Mouse (Mus musculus): ENCODE data around the gene Arid1b. TPM values are rescaled to one million over a fixed set of nuclear protein-coding genes. Genes with fewer than 3 reads are reported as not detected.

Arid1b gene
- polyA plus RNA-seq, 1 experiment, result 99.0 TPM

GRCm38 (mm10) chr17:5277137-5277871, 283.2 kb downstream of the Arid1b start:
- Histone ChIP-seq H3K27me3 (ENCODE audit: control insufficient read depth, insufficient read depth, low read length) (no peaks in the 10 kb centered on the region), H3K4me3 (ENCODE audit: control insufficient read depth, insufficient read depth, low read length) (no peak overlapping the region), H3K27ac (ENCODE audit: control insufficient read depth, insufficient read depth, low read length) (peak overlapping the region; percentile 21; the same call in 1 of the 2 replicates), H3K4me1 (replicated peaks; ENCODE audit: control insufficient read depth, insufficient read depth, low read length) (peaks cover 6% of the 10 kb centered on the region; the same call in 1 of the 2 replicates), H3K36me3 (ENCODE audit: control insufficient read depth, insufficient read depth, low read length) (peaks cover 7% of the 10 kb centered on the region)
- no peak for DNase-seq
- no peak for TF ChIP-seq POLR2A (IDR thresholded peaks at IDR 0.05; ENCODE audit: control insufficient read depth, extremely low read depth, insufficient read depth, low read length, poor library complexity)
- TF ChIP-seq CTCF (IDR thresholded peaks at IDR 0.05; ENCODE audit: borderline replicate concordance, control insufficient read depth, extremely low read depth, insufficient read depth, low read length, poor library complexity), result no peak
- 84% methylated on average over 17 of the region's 17 CpGs for WGBS

DNA sequence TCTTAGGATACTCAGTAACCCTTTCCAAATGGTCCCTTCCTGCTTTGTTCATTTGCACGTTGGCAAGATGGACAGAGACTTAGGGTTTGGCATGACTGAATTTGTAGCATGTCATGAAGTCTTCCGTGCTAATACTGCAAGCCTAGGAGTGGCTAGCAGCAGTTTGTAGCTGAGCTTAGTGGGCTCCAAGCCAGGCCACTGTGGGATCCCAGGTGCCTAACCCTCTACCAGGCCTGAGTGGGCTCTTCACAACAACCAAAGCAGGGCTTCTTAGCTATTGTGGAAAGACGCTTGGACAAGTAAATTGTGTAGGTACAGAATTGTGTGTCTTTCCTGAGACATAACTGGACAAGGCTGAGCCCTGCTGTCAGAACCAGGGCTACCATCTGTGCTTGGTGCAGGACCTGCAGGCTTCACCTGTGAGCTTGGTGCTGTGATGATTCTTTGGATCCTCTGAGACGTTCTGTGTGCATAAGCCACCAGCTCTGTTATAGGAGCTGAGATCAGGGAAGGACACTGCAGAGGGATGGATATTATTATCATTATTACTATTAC, 286.4 kb downstream of the Arid1b start:
- no peak for DNase-seq
- no peaks in the 10 kb centered on the region for H3K27me3 ChIP-seq (ENCODE audit: control insufficient read depth, insufficient read depth, low read length)
- H3K36me3 ChIP-seq (ENCODE audit: control insufficient read depth, insufficient read depth, low read length), result peaks cover 11% of the 10 kb centered on the region
- peaks cover 9% of the 10 kb centered on the region; the same call in 1 of the 2 replicates for H3K4me1 ChIP-seq (replicated peaks; ENCODE audit: control insufficient read depth, insufficient read depth, low read length)
- no peak overlapping the region for H3K27ac ChIP-seq (ENCODE audit: control insufficient read depth, insufficient read depth, low read length)
- 80% methylated on average over 4 of the region's 4 CpGs for WGBS
- TF ChIP-seq CTCF (IDR thresholded peaks at IDR 0.05; ENCODE audit: borderline replicate concordance, control insufficient read depth, extremely low read depth, insufficient read depth, low read length, poor library complexity) (no peak), POLR2A (IDR thresholded peaks at IDR 0.05; ENCODE audit: control insufficient read depth, extremely low read depth, insufficient read depth, low read length, poor library complexity) (no peak)
- H3K4me3 ChIP-seq (ENCODE audit: control insufficient read depth, insufficient read depth, low read length), result no peak overlapping the region

DNA sequence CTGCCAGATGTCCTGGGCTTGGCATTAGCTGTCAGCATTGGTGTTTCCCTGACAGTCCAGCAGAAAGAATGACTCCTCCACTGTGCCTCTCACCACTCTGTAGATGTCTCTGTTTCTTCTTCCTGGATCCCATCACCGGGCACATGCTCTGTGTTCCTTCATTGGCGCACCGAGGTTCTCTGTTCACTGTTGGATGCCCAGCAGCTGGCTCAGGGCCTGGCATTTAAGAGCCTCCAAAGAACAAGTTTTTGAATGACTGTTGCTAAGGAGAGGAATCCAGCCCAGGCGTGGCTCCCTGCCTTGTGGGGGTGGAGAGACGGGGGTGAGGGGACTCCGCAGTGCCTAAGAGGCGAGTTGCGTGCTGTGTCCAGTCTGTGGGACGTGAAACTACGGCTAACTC, 290.7 kb downstream of the Arid1b start:
- H3K27me3 ChIP-seq (ENCODE audit: control insufficient read depth, insufficient read depth, low read length), result no peaks in the 10 kb centered on the region
- peaks cover 8% of the 10 kb centered on the region for H3K36me3 ChIP-seq (ENCODE audit: control insufficient read depth, insufficient read depth, low read length)
- DNase-seq, result no peak
- H3K4me3 ChIP-seq (ENCODE audit: control insufficient read depth, insufficient read depth, low read length), result no peak overlapping the region
- H3K27ac ChIP-seq (ENCODE audit: control insufficient read depth, insufficient read depth, low read length), result no peak overlapping the region
- TF ChIP-seq CTCF (IDR thresholded peaks at IDR 0.05; ENCODE audit: borderline replicate concordance, control insufficient read depth, extremely low read depth, insufficient read depth, low read length, poor library complexity) (no peak), POLR2A (IDR thresholded peaks at IDR 0.05; ENCODE audit: control insufficient read depth, extremely low read depth, insufficient read depth, low read length, poor library complexity) (no peak)
- peaks cover 15% of the 10 kb centered on the region for H3K4me1 ChIP-seq (replicated peaks; ENCODE audit: control insufficient read depth, insufficient read depth, low read length)
- 97% methylated on average over 10 of the region's 10 CpGs for WGBS

DNA sequence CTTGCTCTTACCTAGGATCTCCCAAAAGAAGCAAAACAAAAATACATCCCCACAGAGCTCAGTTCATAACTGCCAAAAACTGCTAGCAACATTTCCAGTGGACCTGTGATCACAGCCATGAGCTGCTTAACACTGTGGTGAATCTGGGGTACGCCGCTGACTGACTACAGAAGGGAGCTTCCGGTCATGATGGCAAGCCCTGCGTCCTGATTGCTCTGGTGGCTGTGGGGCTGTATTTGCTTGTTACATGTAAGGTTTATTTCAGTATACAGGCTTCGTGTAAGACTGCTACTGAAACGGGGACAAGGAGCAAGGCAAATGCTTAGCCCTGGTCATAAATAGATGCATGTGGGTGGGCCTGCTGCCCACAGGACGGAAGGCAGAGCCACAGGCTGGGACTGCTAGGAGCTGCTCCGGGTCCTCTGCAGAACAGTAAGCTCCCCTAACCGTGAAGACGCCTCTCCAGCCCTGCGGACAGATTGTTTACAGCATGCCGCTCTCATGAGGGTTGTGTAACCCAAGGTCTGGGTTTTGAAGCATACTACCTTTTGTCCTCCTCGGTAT, 291.8 kb downstream of the Arid1b start:
- Histone ChIP-seq H3K4me3 (ENCODE audit: control insufficient read depth, insufficient read depth, low read length) (no peak overlapping the region), H3K27me3 (ENCODE audit: control insufficient read depth, insufficient read depth, low read length) (no peaks in the 10 kb centered on the region), H3K27ac (ENCODE audit: control insufficient read depth, insufficient read depth, low read length) (no peak overlapping the region), H3K4me1 (replicated peaks; ENCODE audit: control insufficient read depth, insufficient read depth, low read length) (peaks cover 15% of the 10 kb centered on the region), H3K36me3 (ENCODE audit: control insufficient read depth, insufficient read depth, low read length) (peaks cover 7% of the 10 kb centered on the region)
- 71% methylated on average over 13 of the region's 13 CpGs for WGBS
- TF ChIP-seq POLR2A (IDR thresholded peaks at IDR 0.05; ENCODE audit: control insufficient read depth, extremely low read depth, insufficient read depth, low read length, poor library complexity) (no peak), CTCF (IDR thresholded peaks at IDR 0.05; ENCODE audit: borderline replicate concordance, control insufficient read depth, extremely low read depth, insufficient read depth, low read length, poor library complexity) (no peak)
- no peak for DNase-seq

DNA sequence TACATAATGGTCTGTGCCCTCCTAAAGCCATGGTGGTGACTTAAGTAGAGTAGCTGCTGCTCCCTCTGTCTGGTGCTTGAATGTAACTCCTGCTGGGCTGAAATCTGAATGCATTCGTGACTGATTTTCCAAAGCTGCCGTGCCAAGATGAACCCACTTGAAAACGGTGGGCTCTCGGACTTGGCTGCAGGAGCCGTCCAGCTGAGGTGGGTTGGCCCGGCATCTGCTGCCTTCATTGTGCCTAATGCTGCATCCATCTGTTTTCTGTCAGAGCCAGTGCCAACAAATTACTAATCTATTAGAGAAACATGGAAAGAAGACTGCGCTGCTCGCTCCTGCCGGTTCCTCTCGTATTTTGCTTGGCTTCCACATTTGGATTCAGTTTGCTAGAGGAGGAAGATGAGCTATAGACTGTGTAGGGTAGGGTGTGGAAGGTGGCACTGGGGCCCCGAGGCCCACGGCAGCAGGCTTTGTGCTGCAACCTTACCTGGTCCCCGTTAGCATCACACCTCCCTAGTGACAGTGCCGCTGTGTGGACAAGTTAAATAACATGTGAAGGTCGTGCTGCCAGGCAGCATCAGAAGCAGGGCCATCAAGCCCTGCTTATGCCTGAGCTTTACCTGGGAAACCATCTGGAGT, 292.6 kb downstream of the Arid1b start:
- Histone ChIP-seq H3K27me3 (ENCODE audit: control insufficient read depth, insufficient read depth, low read length) (no peaks in the 10 kb centered on the region), H3K36me3 (ENCODE audit: control insufficient read depth, insufficient read depth, low read length) (peaks cover 14% of the 10 kb centered on the region), H3K4me3 (ENCODE audit: control insufficient read depth, insufficient read depth, low read length) (no peak overlapping the region), H3K4me1 (replicated peaks; ENCODE audit: control insufficient read depth, insufficient read depth, low read length) (peaks cover 15% of the 10 kb centered on the region), H3K27ac (ENCODE audit: control insufficient read depth, insufficient read depth, low read length) (no peak overlapping the region)
- no peak for TF ChIP-seq CTCF (IDR thresholded peaks at IDR 0.05; ENCODE audit: borderline replicate concordance, control insufficient read depth, extremely low read depth, insufficient read depth, low read length, poor library complexity)
- no peak for TF ChIP-seq POLR2A (IDR thresholded peaks at IDR 0.05; ENCODE audit: control insufficient read depth, extremely low read depth, insufficient read depth, low read length, poor library complexity)
- WGBS, result 94% methylated on average over 15 of the region's 15 CpGs
- no peak for DNase-seq

- Histone ChIP-seq H3K27me3 (ENCODE audit: control insufficient read depth, insufficient read depth, low read length) (no peaks in the 10 kb centered on the region), H3K4me3 (ENCODE audit: control insufficient read depth, insufficient read depth, low read length) (no peak overlapping the region), H3K36me3 (ENCODE audit: control insufficient read depth, insufficient read depth, low read length) (peaks cover 15% of the 10 kb centered on the region), H3K4me1 (replicated peaks; ENCODE audit: control insufficient read depth, insufficient read depth, low read length) (peaks cover 15% of the 10 kb centered on the region), H3K27ac (ENCODE audit: control insufficient read depth, insufficient read depth, low read length) (peak overlapping the region; percentile 57; the same call in 1 of the 2 replicates)
- DNase-seq, result no peak
- WGBS, result 65% methylated on average over 4 of the region's 4 CpGs
- TF ChIP-seq CTCF (IDR thresholded peaks at IDR 0.05; ENCODE audit: borderline replicate concordance, control insufficient read depth, extremely low read depth, insufficient read depth, low read length, poor library complexity), result no peak
- no peak for TF ChIP-seq POLR2A (IDR thresholded peaks at IDR 0.05; ENCODE audit: control insufficient read depth, extremely low read depth, insufficient read depth, low read length, poor library complexity)
Observed at GRCm38 (mm10) chr17:5287210-5287591, 293.1 kb downstream of the Arid1b start.
